ENCODE assay signal across 8 mouse cellular contexts in the genomic region with DNA sequence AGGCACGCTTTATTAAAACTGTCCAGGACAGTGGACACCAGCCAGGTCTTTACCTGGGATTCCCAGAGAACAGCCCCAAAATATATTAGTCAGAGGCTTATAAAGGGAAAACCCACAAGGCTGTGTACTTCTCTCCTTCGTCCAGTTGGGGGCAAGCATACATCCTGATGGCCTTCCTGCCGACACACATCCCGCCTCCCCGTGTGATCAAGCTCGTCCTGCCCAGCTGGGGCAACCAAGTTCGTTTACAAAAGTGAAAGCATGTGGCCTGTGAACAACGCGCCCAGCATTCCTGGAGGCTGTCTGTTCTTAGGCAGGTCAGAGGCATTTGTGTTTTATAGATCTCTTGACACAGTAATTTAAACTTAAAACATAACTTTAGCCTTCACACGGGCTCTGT. TPM values are rescaled to one million over a fixed set of nuclear protein-coding genes. Genes with fewer than 3 reads are reported as not detected.
DNase-seq lines count a peak whose midpoint lies in the region; ATAC-seq lines count a peak whose summit lies in the region.

No protein-coding gene starts in this region.

- peak; percentile 19 to 36 for DNase-seq in urinary bladder, adult 18-20 months (ENCODE audit: low spot score in 2 of 2)
- no peak for DNase-seq in urinary bladder, postnatal 10 days (ENCODE audit: low spot score)
- peak; percentile 56 for DNase-seq in brain, adult 2 months (ENCODE audit: low read depth, low spot score)
- DNase-seq in heart, adult 8-10 months (ENCODE audit: low spot score): peak; percentile 39
- DNase-seq in kidney, postnatal 14 days: peak; percentile 53
- no peak for DNase-seq in right cerebral cortex, postnatal 36 days (ENCODE audit: low spot score in 2 of 2)
- DNase-seq in layer of hippocampus, adult 11-12 months (ENCODE audit: low spot score): no peak

- peak; percentile 98 for ATAC-seq in megakaryocyte, adult 5-6 weeks (ENCODE audit: poor library complexity, severe bottlenecking)

RNA-seq across cellular contexts. Expression of a gene that starts 32.4 kb away (rescaled TPM):
- 100 to 1,000 TPM; 449 to 536 (median 497) TPM for total RNA-seq in heart, adult 8-10 months (2022)
- 2,058 and 2,275 TPM in 2 replicates for total RNA-seq in megakaryocyte, adult 5-6 weeks (2015)
- total RNA-seq in megakaryocyte, adult 5-6 weeks (2017): 3,397 and 3,773 TPM in 2 replicates

Comparison
In these comparisons a context has a peak if more than half of its experiments do, and no peak if none do; other contexts are left out.
1. DNase-seq: peak in urinary bladder, adult 18-20 months (2 of 2), brain, adult 2 months (single experiment), heart, adult 8-10 months (single experiment) and kidney, postnatal 14 days (single experiment); none in urinary bladder, postnatal 10 days (single experiment), right cerebral cortex, postnatal 36 days (0 of 2) and layer of hippocampus, adult 11-12 months (single experiment).